Mouse (Mus musculus) neural tube, embryonic 10.5 days (tissue): Measurements from ENCODE around the gene Sft2d1.

Source experiments
- DNase-seq: peaks from one replicate; pipeline ENCODE4 v3.0.0-alpha.2; 2017; ENCODE audit warnings: low spot score; ENCODE audit errors: extremely low spot score

The Sft2d1 gene

DNA sequence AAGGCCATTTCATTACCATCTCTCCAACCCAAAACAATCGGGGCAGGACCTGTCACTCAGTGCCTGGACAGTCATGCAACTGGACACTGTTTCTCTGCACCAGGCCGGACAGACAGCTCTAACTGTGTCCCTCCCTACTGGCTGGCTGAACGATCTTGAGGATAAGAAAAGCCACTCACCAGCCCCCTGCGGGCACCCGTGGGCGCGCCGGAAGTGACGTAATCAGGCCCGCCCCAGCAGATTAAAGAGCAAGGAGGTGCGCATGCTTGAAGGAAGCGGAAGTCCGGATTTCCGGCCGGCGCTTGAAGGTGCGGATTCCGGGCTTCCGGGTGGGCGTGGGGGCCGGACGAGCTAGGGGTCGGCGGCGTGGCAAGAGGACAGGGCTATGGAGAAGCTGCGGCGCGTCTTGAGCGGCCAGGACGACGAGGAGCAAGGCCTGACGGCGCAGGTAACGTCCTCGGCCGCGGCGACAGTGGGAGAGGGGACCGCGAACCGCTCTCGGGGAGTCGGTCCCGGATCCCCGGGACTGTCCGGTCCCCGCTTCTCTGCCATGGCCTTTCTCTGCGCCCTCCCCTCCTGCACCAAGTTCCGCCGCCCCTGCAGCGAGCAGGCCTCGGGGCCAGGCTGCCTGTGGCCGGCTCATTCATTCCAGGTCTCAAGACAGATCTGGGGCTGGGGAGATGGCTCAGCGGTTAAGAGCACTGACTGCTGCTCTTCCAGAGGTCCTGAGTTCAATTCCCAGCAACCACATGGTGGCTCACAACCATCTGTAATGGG lies at the start of gene Sft2d1:
Sft2d1 (plus strand) TSS at position 265 of the 777 bp plus-strand sequence.
- DNase-seq, result peak; percentile 97

DNA sequence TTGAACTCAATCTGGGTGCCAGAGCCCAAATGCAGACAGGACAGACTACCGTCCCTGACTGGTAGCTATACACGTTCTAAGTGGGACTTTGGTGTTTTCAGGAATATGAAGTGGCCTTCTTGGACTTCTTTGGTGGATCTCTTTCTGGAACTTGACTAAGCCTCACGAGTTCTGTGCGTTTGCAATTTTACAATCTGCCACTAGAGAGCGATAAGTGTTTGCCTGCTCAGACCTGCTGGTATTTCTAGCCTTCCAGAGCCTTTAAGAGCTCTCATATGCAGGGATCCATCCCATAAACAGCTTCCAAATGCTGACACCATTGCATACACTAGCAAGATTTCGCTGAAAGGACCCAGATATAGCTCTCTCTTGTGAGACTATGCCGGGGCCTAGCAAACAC lies 46.3 kb upstream of the Sft2d1 start:
- peak; percentile 41 for DNase-seq

DNA sequence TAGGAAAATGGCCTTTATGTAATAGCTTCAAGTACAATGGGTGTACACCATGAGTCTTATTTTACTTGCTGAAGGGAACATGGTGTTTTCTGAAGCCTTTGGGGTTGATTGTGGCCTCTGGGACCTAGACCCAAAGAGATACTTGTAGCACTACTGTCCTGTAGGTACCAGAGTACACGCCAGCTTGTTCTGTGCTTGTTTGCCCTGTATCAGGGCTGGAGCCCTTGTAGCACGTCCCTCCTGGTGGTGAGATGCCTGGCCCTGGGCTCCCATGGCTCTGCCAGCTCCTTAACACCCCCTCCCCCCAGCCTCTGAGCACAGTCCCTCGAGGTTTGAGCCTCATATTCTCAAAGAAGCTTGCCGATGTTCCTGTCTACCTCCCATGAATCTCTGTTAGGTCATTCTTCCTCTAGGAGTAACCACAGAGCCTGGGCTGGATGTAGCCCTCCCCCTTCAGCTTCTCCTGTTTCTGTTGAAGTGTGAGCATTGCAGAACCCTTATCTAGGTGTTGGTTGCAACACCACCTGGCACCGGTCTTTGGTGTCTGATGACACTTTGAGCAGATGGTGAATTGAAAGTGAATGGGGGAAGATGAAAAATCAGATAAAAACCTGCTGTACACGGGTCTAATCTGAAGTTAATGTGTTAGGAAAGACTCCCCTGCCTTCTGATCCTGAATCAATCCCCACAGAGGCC lies 38.7 kb upstream of the Sft2d1 start:
- DNase-seq, result no peak

DNA sequence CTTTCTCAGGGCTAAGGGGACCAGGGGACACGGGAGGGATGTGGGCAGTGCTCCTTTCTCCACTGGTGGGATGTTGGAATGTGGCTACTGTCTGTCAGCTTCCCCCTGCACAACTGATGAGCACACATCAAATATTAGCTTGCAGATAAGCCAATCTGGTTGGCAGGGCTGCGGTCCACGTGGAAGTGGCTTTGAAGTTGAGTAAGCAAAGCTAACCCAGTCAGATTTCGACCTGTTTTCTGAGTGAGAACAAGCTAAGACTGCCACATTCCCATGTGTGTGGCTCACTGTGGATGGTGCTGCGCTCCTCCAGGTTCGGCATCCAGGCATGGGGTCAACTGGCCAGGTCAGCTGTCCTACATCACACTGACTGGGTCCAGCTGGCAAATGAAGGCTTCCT lies 38.0 kb upstream of the Sft2d1 start:
- no peak for DNase-seq

DNA sequence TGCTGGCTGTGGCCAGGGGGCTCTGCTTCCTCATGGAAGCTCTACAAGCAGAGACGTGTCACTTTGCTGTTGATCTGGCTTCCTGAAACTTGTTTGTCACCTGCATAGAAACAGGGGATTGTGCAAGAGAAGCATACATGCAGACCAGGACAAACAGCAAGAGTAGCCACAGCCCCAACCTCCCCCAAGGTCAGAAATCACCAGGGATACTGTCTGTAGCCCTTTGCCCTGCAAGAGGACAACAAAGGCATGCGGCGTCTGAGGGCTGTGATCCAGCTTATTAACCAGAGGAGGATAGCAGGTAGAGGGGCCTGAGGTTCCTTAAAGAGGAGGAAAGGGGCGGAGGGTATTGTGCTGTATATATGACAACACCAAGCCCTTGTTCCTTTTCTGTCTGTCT lies 34.8 kb upstream of the Sft2d1 start:
- DNase-seq, result no peak

DNA sequence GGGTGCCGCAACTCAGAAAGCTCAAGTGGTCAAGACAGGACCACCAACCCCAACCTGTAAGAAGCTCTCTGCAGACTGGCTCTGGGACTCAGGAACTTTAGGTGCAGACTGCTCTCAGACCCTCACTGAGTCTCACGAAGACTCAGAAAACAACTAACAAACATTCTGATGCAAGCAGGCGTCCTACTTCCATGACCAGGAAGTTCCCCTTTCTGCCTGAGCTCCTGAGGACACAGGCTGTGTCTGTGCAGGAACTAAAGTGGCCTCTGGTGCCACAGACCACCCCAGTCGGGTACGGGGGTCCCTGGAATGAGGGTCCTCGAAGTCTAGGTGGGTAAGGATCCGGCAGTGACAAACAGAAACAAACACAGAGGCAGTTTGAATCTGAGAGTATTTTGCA lies 34.2 kb upstream of the Sft2d1 start:
- DNase-seq, result no peak

DNA sequence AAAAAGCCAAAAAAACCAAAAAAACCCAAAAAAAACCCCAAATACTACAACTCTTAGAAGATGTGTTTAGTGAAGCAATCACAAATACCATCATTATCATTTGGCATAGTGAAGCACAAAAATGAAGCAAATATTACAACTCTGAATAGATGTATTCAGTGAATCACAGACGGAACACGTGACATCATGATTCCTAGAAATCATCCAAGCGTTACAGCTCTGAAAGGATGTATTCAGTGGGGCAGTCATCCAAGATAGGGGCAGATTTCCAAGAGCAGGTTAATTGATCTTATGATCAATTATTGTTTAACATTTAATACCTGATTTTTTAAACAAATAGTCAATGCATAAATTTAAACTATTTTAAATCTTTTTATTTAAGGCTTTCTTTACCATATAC lies 33.6 kb upstream of the Sft2d1 start:
- no peak for DNase-seq

DNA sequence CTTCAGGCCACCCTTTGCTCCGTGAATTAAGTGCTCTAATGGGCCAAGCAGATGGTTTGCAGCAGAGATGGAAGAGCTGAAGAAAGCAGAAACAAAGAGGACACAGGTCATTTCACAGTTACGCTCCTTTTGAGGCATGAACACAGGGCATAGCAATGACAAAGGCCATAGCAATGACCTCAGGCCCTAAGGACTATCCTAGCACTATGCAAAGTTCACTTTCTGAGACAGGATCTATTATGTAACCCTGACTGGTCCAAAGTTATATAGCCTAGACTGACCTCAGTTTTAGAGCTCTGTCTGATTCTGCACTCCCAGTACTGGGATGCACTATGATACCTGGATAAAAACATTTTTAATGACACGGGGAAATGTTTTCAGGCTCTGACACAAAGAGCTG lies 32.5 kb upstream of the Sft2d1 start:
- no peak for DNase-seq

DNA sequence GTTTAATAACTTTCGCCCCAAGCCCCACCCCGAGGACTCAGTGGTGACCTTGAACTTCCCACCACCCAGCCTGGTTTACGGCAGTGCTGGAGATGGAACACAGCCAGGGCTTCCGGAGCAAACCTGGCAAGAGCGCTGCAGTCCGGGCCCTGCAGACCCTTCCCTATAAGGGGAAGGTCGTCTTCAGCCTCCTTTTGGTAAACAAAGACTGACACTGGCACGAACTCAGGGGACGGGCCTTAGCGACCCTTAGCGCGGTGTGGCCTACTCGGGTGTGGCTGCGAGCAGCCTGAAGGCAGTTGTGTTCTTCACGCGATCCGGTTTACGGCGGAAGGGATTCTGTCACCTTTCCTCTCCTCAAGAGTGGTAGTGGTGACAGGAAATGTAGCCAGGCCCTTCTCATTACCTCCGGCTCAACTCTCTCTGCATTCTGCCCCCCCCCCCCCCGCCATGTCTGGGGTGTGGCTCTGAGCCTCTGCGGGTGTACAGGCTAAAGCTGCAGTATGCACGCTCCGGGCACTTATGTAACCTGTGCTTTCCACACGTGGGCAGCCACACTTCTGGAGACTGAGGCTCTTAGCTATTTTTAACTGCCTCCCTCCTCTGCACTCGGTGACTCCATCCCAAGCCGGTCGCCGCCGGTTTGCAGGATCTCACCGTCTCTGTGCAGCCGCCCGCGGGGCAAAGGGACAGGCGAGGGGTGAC lies 27.9 kb upstream of the Sft2d1 start, which contains the start of gene Mpc1:
Mpc1 (plus strand) TSS at position 84 of the 705 bp plus-strand sequence.
- peak; percentile 65 for DNase-seq

DNA sequence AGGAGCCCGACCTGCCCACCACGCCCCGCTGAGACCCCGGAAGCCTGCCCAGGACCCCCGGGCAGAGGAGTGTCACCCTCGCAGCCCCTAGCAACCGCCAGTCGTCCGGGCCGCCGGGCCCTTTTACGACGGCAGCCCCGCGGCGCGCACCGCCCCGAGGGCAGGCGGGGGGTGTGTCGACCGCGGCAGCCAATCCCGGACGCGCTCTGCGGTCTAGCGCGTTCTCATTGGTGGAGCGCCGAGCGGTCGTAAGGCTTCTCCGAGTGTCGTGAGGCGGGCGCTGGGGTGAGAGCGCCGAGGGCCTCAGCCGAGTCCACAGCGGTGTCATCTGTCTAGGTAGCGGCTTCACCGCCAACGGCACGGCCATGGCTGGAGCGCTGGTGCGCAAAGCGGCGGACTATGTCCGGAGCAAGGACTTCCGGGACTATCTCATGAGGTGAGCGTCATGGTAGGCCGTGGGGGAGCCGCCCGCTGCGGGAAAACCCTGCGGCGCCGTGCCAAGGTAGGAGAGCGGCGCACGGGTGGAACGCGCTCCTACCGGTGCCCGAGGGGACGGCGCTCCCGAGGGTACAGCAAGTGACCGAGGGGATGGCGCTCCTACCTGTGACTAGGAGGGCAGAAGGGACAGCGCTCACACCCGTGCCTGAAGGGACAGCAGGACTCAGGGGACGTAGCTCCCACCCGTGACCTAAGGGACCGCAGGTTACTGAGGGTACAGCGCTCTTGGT lies 27.2 kb upstream of the Sft2d1 start:
- peak; percentile 94 for DNase-seq

DNA sequence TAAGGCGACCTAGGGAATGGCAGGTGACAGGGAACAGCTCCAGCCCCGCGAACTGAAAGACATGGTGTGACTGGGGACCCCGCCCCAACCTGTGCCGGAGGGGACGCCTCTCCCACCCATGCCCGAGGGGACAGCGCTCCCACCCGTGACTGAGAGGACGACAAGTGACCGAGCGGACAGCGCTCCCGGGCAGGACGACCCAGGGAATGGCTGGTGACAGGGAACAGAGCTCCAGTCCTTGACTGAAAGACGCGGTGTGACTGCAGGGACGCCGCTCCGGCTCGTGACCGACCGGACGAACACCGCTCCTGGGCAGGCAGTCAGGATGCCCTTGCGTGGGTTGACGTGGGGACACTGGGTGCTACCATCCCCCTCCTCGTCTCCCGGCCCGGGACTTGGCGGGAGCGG lies 26.6 kb upstream of the Sft2d1 start:
- no peak for DNase-seq

DNA sequence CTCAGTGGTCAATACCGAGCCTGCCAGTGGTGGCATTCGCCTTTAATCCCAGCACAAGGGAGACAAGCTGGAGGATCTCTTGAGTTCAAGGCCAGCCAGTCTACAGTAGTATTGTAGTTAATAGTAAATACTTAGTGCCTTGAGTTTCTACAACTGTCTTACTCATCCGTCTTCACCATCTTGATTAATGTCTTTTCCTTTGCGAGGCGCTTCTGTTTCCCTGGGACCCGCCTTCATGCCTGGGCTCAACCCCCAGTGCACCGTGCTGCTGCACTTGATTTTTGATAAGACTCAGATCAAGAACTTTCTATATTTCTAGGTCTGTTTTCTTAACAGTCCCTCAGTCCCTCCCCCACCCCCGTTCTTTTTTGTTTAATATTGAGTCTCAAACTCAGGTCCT lies 25.8 kb upstream of the Sft2d1 start:
- no peak for DNase-seq

DNA sequence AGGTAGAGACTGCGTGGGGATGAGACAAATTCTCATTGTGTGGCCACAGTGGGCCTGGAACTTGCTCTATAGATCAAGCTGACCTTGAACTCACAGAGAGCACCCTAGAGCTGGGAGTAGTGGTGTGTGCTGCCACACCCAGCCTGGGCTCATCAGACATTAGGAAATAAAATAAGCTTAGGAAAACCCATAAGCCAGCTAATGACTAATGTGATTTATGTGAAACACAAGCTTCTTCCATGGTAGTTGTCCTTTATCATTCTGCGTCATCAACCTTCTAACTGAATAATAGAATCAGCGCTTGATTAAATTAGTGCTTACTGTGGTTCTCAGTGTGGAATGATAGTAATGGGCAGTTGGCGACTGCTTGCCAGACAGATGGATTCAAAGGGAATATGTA lies 23.9 kb upstream of the Sft2d1 start:
- no peak for DNase-seq

DNA sequence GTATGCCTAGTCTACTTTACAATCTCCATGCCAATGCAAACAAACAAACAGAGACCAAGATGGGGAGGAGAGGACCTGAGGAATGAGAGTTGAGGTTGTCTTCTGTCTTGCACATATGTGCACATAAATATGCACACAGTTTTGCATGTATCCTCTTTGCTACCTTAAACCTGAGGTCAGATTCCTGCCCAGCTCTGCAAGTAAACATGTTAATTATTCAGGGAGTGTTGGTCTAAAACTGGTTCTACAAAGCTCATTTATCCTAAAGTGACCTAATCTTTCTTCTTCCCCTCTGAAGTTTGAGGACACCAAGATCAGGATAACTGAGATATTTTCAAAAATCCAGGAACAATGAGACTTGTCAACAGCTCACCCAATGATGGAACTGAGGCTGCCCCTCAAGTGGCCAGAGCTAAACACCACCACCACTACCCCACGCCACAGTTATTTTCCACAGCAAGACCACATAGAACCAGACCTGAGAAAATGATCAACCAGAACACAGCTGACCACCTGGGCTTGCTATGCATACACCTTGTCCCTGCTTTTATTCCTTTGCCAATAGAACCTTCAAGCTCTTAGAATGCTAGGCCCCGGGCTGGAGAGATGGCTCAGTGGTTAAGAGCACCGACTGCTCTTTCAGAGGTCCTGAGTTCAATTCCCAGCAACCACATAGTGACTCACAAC lies 20.8 kb upstream of the Sft2d1 start:
- DNase-seq, result no peak

DNA sequence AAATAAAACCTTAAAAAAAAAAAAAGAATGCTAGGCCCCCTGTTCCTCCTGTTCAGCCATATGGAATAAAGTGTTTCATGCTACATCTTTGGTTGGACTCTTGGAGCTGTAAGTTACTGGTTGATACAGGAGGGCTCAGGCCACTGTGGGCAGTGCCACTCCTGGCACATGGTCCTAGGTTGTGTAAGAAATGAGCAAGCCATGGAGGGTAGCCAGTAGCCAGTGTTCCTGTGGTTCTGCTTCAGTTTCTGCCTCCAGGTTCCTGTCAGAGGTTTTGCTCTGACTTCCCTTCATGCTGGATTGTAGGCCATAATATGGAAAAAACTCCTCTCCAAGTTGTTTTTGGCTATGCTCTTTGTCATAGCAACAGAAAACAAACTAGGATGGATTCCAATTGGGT lies 20.2 kb upstream of the Sft2d1 start:
- no peak for DNase-seq

DNA sequence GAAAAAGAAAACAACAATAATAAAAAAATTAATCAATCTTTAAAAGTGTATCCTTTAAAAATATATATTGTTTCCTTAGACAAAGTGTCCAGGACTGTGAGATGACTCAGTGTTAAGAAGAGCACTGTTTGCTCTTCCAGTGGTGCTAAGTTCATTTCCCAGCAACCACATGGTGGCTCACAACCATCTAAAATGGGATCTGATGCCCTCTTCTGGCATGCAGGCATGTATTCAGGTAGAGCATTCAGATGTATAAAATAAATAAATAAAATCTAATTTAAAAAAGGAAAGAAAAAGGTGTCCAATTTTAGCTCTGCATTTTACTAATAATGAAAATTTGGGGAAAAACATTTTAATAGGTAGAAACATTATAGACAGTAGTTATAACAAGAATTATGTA lies 15.1 kb upstream of the Sft2d1 start:
- no peak for DNase-seq

DNA sequence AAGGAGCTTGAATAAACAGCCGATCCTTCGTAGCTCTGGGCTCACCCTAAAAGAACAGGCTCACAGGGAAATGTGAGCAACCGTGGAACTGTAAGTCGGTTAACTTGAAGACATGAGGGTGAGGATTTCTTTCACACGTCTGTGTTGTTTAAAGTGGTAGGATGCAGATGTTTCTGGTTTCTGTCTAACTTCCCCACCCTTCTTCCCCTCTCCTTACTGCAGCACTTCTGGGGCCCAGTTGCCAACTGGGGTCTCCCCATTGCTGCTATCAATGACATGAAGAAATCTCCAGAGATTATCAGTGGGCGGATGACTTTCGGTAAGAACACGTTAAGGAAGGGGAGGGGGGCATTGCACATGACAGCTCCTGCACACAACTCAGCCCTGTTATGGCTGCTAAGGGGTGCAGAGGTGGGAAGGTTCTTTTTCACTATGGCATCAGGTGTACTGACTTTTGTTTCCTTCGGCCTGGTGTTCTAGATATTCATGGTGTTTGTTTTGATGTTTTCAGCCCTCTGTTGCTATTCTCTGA lies 14.5 kb upstream of the Sft2d1 start:
- no peak for DNase-seq

DNA sequence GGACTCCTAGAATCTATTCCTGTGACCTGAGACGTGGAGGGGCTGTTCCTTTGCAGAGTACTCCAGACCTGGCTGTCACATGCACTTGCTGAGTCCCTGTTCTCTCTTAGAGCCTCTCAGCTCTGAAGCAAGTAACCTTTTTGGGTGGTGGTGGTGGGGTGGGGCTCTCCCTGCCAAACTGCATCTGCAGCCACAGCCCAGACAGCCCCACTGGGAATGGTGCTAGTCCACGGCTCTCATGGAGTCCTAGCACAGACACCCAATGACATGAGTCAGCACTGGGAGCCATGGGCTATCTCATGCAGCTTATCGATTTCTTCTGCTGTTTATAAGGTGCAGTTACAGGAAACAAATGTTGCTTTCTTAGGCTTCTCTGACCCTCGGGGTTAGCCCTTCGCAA lies 13.2 kb upstream of the Sft2d1 start:
- no peak for DNase-seq

DNA sequence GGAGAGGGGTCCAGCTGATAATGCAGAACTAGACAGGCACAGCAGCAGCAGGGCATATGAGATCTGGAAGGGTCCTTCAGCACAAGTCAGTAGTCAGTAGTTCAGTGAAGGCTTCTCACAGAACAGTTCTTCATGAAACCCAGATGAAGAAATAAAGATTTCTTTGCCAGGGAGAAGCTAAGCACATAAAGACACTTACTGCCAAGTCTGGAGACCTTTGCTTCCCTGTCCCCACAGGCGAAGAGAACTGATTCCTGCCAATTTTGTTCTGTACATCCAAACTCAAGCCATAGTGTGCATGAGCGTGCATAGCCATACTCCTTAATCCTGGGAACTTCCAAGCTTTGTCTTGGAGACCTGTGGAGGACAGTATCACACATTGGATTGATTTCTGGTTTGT lies 12.6 kb upstream of the Sft2d1 start:
- DNase-seq, result no peak

DNA sequence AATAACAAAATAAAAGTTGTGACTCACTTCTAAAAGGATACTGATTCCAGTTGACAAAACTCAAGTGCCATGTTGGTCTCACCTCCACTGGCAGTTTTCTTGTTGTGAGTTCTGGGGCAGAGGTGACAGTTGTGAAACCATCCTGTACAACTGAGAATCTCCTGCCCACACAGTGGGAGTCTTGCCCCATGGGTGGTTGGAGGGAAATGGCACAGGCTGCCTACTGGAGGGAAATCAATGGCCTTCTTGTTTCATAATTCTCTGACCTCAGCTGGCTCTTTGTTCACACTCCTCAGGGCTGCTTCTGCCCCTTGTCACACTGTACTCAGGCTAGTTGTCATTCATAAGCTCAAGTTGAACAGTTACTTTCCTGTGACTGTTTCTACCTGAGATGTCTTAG lies 11.4 kb upstream of the Sft2d1 start:
- DNase-seq, result no peak

DNA sequence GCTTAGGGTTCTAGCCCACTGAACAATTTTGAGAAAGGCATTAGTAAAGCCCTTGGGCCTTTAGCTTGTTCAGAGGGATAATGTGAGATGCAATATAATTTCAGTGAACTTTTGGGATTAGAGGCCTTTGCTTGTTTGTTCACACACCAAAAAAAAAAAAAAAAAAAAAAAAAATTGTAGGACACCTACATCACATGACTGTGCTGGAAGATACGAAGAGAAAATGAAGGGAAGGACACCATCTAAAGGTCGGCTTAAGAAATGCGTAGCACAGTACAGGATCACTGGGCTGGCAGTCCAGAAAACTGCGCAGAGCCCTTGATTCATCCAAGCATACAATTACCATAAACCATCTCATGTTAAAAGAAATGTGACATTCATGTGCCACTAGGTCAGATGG lies 9.4 kb upstream of the Sft2d1 start:
- no peak for DNase-seq
